Mouse (Mus musculus): ENCODE data around the gene Lhx2.

Gene Lhx2

GRCm38 (mm10) chr2:38359186-38359585 is 20.1 kb downstream of the Lhx2 start:
- DNase-seq (ENCODE audit: low read depth) = no peak

- no peak for DNase-seq (ENCODE audit: low read depth)
These were observed 20.7 kb downstream of the Lhx2 start for GRCm38 (mm10) chr2:38359811-38360210.

- DNase-seq (ENCODE audit: low read depth) = no peak
These were observed 27.1 kb downstream of the Lhx2 start for GRCm38 (mm10) chr2:38366222-38366621.

- DNase-seq (ENCODE audit: low read depth) = no peak
These were observed 27.9 kb downstream of the Lhx2 start for GRCm38 (mm10) chr2:38367023-38367422.

- no peak for DNase-seq (ENCODE audit: low read depth)
These were observed 28.8 kb downstream of the Lhx2 start for GRCm38 (mm10) chr2:38367852-38368251.

- DNase-seq (ENCODE audit: low read depth) = peak; percentile 58
These were observed 29.8 kb downstream of the Lhx2 start for GRCm38 (mm10) chr2:38368746-38369330.

- DNase-seq (ENCODE audit: low read depth) = peak; percentile 68
These were observed 36.7 kb downstream of the Lhx2 start for GRCm38 (mm10) chr2:38375606-38376304.

GRCm38 (mm10) chr2:38377254-38377653 is 38.2 kb downstream of the Lhx2 start:
- DNase-seq (ENCODE audit: low read depth) = no peak

- DNase-seq (ENCODE audit: low read depth) = peak; percentile 60
These were observed 39.3 kb downstream of the Lhx2 start for GRCm38 (mm10) chr2:38378346-38378745.

- no peak for DNase-seq (ENCODE audit: low read depth)
These were observed 39.9 kb downstream of the Lhx2 start for GRCm38 (mm10) chr2:38378849-38379545.

- no peak for DNase-seq (ENCODE audit: low read depth)
These were observed 40.4 kb downstream of the Lhx2 start for GRCm38 (mm10) chr2:38379546-38379870.

- DNase-seq (ENCODE audit: low read depth) = no peak
These were observed 41.3 kb downstream of the Lhx2 start for GRCm38 (mm10) chr2:38380136-38381083.

GRCm38 (mm10) chr2:38387568-38388262 is 48.6 kb downstream of the Lhx2 start:
- DNase-seq (ENCODE audit: low read depth) = no peak

GRCm38 (mm10) chr2:38394977-38395868 is 56.1 kb downstream of the Lhx2 start:
- DNase-seq (ENCODE audit: low read depth) = no peak

- no peak for DNase-seq (ENCODE audit: low read depth)
These were observed 56.8 kb downstream of the Lhx2 start for GRCm38 (mm10) chr2:38395869-38396236.

- DNase-seq (ENCODE audit: low read depth) = no peak
These were observed 58.2 kb downstream of the Lhx2 start for GRCm38 (mm10) chr2:38397306-38397705.

GRCm38 (mm10) chr2:38397882-38398281 is 58.8 kb downstream of the Lhx2 start:
- no peak for DNase-seq (ENCODE audit: low read depth)

GRCm38 (mm10) chr2:38402611-38403010 is 63.5 kb downstream of the Lhx2 start:
- no peak for DNase-seq (ENCODE audit: low read depth)

GRCm38 (mm10) chr2:38403231-38403630 is 64.2 kb downstream of the Lhx2 start:
- no peak for DNase-seq (ENCODE audit: low read depth)

- DNase-seq (ENCODE audit: low read depth) = no peak
These were observed 65.0 kb downstream of the Lhx2 start for GRCm38 (mm10) chr2:38404007-38404596.

All from naive thymus-derived CD4-positive, alpha-beta T cell, adult 2 months (primary cell).